Mouse (Mus musculus): ENCODE results near the gene Mllt3.

Gene Mllt3

DNA sequence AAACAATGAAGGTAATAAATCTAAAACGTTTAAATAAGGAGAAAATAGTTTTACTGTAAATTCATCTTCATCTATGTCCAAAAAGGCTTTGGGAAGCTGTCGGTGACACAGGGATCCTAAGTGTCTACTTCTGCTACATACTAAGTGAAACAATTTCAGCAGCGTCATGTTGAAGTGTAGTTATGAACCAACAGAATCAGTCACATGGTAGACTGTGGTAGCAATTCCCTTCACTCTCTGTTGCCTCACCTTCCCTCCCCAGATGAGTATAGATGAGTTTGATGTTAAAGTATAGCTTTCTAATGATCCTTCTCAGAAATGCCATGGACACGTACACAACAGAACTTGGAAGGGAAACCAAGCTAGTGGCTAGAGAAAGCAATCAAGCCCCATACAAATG lies 79.9 kb downstream of the Mllt3 start:
- DNase-seq (ENCODE audit: low read depth, low spot score) = no peak

DNA sequence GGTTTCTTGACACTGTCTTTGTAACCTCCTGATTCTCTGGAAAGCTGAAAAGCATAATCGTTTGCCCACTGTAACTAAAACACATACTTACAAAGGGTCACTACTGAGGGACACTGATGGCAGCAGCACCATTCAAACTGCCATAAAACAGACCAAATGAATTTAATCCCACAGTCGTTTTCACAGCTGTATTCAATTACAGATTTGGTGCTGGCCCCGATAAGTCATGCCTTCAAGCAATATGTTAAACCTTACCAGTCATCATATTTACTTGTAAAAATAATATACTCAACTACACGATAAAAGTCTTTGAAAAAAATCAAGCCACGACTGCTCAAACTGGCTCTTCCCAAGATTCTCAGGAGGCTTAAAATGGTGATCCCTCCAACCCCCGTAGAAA lies 83.7 kb downstream of the Mllt3 start:
- DNase-seq (ENCODE audit: low read depth, low spot score) = no peak

DNA sequence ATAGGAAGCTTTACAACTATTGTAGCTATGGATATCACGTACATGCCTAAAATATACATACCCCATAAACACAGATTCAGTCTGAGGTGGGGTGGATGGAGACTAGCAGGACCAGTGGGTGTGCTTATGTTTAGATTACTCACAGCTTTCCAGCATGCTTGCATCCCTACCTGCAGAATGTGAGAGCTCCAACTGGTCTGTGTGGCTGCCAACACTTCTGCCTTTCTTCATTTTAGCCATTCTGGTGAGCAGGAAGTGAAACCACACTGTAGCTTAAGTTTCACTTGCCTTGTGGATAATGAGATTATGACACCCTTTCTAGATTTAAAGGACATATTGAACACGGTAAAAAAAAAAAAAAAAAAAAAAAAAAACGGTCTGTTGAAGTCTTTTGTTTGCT lies 88.8 kb downstream of the Mllt3 start:
- DNase-seq (ENCODE audit: low read depth, low spot score) = peak; percentile 69

DNA sequence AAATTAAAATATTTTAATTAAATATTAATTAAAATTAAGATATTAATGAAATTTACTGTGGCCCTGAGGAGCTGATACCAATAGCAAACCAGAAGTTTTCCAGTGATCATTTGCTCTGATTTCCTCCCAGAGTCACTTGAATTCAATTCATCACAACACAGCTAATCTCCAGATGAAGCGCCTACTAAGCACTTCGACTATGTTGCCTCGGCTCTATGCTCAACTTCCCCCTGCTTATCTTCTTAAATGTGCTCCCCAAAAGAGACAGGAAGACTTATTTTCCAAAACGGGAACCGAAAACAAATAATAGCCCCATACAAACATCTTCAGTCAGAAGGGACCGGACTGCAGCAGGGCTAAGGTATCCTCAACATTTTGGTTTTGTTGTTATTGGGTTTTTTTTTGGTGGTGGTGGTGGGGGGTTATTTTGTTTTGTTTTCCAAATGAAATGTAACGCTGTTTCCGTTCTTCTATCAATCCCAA lies 90.2 kb downstream of the Mllt3 start:
- DNase-seq (ENCODE audit: low read depth, low spot score) = no peak

DNA sequence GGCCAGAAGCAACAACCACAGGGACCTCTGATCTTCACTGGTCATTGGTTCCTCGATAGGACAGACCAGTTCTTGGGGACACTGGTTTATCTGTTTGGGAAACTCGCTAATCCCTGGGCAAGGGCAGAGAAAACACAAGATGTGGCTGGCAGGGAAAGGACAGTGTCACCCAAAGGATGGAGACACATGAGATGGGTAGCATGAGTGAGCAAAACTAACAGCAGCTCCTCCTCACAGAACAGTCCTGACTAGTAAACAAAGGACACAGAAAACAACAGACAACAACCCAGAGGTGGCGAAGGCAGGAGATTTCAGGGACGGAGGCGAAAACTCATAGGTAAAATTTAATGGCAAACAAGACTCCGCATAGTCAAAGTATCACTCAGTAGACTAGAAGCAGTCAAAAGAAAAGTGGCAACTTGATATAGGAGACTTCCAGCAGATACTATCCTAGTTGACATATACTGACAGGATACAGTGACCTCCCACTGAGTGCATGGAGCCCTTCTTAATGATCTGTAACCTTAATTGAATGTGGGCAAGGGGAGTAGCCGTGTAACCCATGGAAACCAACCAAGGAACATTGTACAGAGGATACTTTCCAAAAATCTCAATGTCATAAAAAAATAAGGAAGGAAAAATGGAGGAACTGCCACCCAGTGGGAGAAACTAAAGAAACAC lies 93.5 kb downstream of the Mllt3 start:
- DNase-seq (ENCODE audit: low read depth, low spot score) = no peak

DNA sequence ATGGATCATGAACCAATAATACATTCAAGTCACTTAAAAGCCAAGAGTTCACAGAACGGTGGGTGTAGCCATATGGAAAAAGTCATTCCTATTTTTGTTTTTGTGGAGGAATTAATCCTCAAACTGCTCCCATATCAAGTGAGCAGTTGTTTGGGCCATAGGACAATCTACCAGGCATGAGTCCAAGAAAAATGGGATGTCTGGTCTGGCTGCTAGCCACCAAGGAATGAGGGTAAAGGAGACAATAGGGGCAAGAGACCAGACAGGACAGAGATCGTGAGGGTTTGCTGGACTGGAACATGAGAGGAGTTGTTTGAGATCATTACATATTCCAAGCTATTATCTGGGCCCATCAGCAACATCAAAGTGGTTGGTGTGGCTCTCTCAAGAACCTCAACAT lies 96.8 kb downstream of the Mllt3 start:
- peak; percentile 41 for DNase-seq (ENCODE audit: low read depth, low spot score)

DNA sequence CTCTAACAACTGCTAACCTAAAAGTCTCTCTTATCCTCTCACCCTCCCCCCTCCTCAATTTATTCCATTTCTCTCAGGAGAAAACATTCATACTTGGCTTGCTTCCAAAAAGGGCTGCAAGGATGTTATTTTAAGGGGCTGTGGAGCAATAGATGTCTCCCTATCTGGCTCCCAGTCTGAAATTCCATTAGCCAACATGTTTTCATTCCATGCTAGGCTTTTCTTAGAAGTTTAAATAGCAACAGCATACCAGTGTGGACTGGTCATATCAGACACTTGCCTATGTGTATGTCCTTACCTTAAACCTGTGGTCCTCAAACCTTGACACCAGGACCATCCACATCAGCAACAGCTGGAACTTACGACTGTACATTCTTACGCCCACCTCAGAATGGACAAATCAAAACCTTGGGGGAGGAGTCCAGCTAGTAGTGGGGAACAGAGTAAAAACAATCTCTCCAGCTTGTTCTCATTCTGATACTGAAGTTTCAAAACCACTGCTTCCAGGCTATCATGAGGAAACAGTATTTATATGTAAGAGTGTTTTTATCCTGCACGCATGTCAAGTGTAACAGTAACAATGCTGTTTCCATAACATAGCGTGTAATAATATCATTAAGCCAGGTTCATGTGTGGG lies 99.3 kb downstream of the Mllt3 start:
- no peak for DNase-seq (ENCODE audit: low read depth, low spot score)

DNA sequence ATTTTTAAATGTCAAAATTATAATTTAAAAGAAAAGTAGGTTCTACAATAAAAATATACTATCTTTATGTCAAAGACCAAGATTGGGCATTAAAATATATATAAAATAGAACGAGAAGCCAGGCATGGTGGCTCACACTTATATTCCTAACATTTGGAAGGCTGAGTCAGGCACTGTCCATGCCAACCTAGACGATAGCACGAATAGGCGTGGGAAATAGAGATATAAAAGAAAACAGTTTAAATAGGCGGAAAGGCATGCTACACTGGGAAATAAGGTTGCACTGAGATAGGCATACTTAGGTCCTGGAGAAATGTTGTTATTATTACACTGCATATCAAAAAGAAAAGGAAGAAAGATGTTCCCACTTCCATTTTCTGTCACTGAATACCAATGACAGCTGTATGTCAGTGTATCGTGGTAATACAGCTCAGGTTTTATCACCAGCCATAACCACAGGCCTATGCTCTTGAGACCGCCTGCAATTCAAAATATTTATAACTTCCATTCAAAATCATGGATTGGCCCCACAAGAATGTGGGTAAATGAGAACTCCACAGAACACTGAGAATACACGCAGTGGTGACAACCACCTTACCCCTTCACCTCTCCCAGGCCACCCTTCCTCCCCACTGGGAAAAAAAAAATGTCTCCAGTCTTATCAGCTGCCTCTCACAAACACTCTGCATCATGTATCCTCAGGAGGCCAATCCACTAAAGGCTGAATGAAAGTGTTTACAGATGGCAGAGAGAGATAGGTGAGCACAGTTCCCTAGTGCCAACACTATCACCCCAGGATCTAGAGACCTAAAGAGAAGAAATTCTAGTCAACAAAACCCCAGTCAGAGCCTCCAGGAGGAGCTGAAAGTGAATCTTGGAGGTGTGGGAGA lies 102.6 kb downstream of the Mllt3 start:
- no peak for DNase-seq (ENCODE audit: low read depth, low spot score)

DNA sequence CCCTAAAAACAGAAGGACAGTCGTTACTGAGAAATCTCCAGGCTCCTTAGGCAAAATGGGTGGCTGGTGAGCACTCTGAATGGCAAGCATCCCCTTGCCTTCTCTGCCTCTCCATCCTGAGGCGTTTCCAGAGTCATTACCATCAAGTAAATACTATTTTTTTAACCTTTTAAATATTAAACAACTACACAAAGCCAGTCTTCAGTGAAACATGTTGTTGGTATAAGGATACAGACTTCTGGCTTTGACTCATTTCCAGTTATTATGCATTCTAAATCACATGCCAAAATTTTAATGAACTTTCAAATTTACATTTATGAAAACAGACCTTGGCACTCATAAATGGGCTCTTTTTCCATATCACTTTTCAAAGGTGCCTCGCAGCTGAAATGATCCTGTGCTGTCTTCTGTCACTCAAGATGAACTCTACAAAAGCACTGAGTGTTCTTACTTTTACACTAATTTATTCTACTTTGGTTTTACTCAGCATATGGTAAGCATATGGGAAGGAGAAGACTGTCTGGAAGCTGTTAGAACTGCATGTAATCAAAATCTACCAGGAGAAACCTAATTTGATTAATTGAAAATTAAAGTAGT lies 104.5 kb downstream of the Mllt3 start:
- peak; percentile 32 for DNase-seq (ENCODE audit: low read depth, low spot score)

DNA sequence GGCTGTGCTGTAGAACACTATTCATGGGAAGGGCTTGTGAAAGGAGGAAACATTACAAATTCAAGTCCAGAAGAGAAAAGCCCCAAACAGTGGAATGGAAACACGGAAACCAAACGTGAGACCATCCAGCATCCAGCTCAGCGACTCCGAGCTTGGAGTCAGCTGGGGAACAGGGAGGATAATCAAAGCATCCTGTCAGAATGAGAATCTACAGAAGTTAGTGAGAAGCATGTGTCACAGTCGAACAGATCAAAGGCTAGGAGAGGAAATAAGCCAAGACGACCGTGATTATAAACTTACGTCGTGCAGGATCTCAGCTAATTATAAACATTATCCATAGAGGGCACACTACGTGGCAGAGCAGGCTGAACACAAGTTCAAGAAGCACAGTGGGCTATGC lies 105.8 kb downstream of the Mllt3 start:
- DNase-seq (ENCODE audit: low read depth, low spot score) = no peak

DNA sequence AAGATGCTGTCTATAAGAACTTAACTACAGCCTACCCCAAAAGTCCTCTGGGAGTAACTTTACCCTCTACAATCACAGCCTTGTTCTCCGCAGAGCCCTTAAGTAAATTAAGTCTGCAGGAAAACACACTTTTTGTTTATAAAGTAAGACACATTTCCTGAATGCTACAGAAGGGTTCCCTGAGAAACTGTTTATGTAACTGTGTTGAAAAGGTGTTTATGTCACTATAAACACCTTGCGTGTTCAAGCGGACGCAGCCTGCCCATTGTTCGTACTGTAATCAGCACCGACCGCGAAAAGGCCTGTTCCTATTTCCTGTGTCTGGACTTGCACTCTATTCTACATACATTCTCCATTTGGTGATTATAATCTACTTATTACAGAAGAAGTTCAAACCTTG lies 112.5 kb downstream of the Mllt3 start:
- DNase-seq (ENCODE audit: low read depth, low spot score) = no peak

DNA sequence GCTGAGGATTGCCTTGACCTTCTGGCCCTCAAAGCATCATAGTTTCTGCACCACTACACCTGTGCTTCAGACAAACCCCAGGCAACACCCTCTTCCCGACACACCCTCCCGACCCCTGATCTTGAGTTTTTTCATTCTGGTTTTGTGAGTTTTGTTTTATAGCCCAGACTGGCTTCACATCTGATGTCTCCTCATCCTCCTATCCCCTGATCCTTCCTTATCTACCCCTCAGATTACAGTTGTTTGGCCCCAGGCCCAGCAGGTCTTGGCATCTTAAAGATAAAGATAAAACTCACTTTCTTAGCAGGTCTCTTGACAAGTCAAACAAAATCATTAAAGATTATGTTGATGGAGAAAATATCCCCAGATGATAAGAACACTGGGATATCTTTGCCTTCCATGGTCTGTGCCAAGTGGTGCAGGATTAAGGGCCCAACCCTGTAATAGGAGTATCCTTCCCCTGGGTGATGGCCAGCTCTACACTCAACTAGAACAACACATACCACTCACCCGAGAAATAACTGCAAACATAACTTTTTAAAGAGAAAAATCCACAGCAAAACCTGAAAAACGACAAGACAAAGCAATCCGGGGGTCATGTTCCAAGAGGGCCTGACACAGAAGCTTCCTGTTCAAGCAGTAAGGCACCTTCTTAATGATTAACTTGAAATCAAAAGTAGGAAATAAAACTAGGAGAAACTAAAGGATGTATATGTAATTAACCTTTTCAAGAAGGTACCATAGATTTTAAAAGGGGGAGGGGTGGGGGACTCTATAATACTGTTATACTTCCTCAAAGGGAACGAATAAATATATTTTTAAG lies 121.8 kb downstream of the Mllt3 start:
- DNase-seq (ENCODE audit: low read depth, low spot score) = no peak

DNA sequence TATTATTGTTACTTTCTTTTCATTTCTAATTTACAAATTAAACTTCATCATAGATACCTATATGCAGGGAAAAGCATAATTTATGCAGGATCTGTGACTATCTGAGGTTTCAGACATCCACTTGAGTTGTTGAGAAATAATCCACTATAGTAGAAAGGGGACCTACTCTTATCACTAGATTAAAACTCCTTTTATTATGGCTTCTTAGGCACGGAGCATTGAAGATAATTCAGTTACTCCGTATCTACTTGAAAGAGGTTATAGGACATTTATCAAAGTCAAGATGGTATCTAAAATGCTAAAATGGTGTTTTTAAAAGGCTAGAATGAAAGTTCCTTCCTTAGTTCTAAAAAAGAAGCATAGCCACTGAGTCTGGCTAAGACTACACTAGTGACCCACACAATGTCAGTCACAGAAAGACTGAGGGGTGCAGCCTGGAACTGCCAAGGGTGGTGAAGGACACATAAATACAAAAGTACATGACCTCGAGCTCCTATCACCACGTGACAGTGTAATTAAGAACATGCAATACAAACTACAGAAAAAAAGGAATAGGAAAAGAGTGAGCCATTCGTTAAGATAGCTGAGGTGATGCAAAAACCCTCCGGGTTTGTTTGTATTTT lies 127.9 kb downstream of the Mllt3 start:
- DNase-seq (ENCODE audit: low read depth, low spot score) = no peak

DNA sequence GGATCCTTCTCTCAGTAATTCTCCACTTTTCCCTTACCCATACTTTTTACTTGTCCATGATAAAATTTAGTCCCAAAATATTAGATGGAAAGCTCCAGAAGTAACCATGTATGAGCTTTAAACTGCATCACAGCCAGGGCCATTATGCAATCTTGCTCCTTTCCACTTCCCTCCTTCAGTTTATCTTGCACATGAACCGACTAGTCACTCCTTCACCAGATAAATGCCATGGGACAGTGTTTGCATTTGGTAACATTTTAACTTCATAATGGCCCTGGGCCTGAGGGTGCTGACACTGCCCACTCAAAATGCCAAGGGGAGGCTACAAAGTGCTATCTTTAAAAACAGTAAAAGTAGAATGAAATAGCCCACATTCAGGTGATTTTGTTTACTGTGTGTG lies 128.4 kb downstream of the Mllt3 start:
- no peak for DNase-seq (ENCODE audit: low read depth, low spot score)

DNA sequence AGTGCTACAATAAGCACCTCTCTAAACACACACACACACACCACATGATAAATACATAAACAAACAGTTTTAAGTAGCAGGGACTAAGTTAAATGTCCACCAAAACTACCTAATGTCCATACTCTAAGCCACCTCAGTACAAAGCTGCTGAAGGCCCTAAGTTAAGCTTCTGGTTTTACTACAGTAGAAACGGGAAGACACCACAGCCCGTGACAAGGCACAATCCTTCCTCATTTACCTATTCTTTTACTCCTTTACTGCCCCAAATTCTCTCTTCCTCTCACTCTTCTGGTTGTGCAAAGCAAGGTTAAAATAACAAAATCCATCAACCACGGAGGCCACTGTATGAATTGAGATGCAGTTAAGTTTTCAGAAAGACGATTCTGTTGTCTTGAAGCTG lies 130.6 kb downstream of the Mllt3 start:
- DNase-seq (ENCODE audit: low read depth, low spot score) = no peak

DNA sequence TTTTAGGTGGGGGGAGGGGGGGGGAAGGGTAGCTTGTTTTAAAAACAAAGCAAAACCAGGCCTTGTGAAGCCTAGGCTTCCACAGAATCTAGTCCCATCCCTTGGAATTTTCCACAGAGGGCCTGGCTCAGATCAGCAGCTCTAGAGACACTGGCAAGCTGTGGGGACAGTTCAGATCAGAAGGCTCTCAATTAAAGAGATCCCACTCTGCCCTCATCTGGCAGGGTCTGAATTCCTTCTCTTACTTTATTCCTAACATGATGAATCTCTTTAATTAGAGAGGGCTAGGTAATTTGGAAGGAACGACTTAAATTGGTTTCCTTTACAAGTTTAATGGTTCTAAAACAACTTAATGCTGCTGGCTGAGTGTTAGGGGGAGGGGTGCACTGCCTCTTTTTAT lies 132.0 kb downstream of the Mllt3 start:
- peak; percentile 65 for DNase-seq (ENCODE audit: low read depth, low spot score)

DNA sequence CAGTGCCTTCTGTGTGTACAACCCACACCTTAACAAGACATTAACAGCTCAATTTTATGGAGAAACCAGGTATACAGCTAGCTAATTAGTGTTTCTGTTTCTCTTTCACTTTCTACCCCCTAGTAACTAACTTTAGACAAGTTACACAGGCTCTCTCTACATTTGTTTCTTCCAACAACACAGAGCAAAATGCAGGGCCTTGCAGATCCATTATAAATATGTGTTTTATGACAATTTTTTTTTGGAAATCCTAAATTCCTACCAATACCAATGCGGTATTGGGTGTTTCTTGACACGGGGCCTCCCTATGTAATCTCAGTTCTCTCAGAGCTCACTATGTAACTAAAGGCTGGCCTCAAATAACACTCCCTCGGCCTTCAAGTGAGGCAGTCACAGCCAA lies 139.7 kb downstream of the Mllt3 start:
- DNase-seq (ENCODE audit: low read depth, low spot score) = no peak

DNA sequence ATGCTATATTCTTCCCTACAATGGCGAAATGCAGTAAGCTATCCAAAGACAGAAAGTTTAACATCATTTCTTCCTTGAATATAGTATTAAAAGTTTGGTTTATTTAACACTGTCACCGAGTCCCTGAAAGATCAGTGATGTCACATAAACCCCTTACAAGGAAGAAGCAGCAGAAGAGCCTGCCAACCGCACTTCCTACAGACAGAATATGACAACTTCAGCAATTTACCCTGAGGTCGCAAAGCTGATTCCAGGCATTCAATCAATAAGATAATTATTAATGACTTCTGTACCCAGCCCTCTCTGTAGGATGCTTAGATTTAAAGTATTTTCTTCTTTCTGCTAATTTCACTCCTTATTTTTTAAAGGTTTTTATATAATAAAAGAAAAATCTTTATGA lies 140.2 kb downstream of the Mllt3 start:
- no peak for DNase-seq (ENCODE audit: low read depth, low spot score)

DNA sequence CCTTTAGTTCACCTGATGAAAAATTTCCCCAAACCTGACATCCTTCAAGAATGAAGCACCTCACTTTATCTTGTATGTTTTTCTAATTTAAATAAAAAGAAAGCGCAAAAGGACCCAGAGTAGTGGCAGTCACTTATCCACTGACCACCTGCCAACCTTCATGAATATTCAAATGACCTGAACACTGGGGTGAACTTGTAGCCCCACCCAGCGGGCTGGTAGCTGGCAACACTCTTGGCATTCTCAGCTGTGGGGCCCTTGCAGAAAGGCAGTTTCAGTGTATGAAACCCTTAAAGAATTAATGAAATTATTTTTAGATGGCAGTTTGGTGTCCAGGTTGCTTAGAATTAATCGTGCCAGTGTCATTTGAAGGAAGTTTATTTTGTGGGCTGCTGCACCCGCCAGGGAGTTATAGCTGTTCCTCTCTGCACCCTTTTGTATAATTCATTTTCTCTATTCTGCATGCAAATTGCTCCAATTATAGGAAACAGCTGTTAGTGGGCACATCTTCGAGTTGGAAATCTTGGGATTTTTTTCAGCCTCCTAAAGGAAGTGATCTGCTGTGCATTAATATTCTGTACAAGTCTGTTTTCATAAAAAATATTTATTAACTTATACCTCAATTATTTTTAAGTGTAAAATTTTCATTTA lies 149.8 kb downstream of the Mllt3 start:
- peak; percentile 65 for DNase-seq (ENCODE audit: low read depth, low spot score)

DNA sequence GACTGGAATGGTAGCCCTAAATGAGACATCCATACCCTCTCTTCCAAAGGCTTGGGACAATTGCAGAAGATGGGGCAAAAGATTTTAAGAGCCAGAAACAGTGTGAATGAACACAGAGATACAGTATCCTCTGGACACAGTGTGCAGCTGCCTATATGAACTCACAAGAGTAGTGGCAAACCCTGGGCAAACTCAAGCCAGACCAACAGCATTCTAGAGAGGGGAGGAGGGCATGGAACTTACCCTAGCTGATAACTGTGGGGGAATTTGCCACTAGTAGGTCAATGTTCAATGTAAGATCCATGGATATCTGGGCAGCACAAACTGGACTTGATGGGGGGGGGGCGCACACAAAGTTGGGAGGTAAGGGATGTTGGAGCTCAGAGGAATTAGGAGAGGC lies 151.2 kb downstream of the Mllt3 start:
- no peak for DNase-seq (ENCODE audit: low read depth, low spot score)
